Mouse (Mus musculus): Measurements from ENCODE around the gene Ptprn. TPM values are rescaled to one million over a fixed set of nuclear protein-coding genes. Genes with fewer than 3 reads are reported as not detected.

The Ptprn gene
- total RNA-seq, 1 experiment = 8.9 TPM

DNA sequence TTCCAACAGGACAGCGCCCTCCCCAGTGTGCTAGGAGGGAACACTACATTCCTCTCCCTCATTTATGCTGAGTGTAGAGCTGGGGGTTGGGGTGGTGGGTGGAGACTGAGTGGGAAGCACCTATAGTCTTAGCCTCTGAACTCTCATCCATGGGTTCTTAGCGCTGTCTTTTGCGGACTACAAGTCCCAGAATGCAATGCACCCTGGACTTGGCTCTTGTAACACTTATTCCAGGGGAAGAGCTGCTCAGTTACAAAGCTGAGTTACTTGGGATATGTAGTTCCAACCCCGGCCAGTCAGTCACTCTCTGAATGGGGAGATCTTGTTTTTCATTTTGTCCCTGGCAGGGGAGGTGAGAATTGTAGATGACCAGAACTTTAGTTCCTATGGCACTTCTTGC is 19.5 kb downstream of the Ptprn start:
- Histone ChIP-seq H3K27ac (ENCODE audit: insufficient read depth, low read depth, low read length, poor library complexity, severe bottlenecking) (no peak overlapping the region), H3K9ac (ENCODE audit: insufficient read depth, low read depth, low read length, poor library complexity, severe bottlenecking) (no peak overlapping the region), H3K4me1 (ENCODE audit: control insufficient read depth in 2 of 2, insufficient read depth in 2 of 2, low read length in 2 of 2, poor library complexity in 1 of 2) (peaks cover 0 to 23% of the 10 kb centered on the region in 2 experiments; a peak in 2 of 4 replicates), H3K36me3 (ENCODE audit: control insufficient read depth, insufficient read depth, low read length, poor library complexity, severe bottlenecking) (peaks cover 9% of the 10 kb centered on the region), H3K4me3 (ENCODE audit: insufficient read depth in 1 of 2, low read depth in 1 of 2, low read length in 2 of 2, poor library complexity in 1 of 2, severe bottlenecking in 1 of 2) (no peak overlapping the region), H3K9me3 (ENCODE audit: control insufficient read depth, insufficient read depth, low read depth, low read length) (no peaks in the 10 kb centered on the region)
- in situ Hi-C loops (cut with MboI; ENCODE audit: low sequenced_read_pairs in 2 of 2, unreplicated experiment in 2 of 2) = no loop called here
- peak; percentile 97 for TF ChIP-seq HCFC1 (IDR thresholded peaks at IDR 0.05; ENCODE audit: borderline replicate concordance, insufficient read depth, low read length)
- TF ChIP-seq ZC3H11A (IDR thresholded peaks at IDR 0.05; ENCODE audit: borderline replicate concordance, low read depth, low read length) = no peak
- TF ChIP-seq MAFK (IDR thresholded peaks at IDR 0.05; ENCODE audit: insufficient read depth, low read depth, low read length) = 0 out of 2 replicates have a peak, but pooled peaks have one; percentile 14
- peak; percentile 81 for DNase-seq (ENCODE audit: low read depth, low spot score)

DNA sequence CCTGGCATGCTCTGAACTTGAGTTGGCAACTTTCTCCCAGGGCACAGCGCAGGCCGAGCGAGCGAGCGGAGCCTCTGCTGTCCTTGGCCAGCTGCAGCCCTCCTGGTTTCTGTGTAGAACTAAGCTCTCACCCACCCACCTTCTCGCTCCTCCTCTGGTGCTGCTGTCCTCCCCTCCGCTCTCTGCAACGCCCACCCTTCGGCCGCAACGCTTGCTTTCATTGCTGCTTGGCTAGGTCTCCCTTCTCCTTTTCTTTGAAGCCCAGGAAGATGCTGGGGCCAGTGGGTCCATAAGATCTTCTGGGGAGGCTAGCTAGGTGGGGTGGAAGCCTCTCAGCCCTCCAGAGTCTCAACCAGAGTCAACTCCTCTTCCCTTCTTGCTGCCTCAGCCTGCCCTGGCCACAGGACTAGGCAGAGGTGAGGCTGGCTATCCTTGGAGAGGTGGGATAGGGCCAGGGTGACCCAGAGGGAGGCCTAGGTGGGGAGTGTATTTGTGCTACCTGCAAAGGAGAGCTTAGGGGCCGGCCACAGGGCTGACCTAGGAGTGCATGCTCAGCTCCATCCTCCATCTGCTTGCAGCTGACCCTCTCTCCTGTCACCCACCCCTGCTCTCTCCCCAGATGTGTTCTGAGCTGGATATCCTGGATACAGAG is 20.0 kb downstream of the Ptprn start:
- peaks cover 0 to 26% of the 10 kb centered on the region in 2 experiments; a peak in 2 of 4 replicates for H3K4me1 ChIP-seq (ENCODE audit: control insufficient read depth in 2 of 2, insufficient read depth in 2 of 2, low read length in 2 of 2, poor library complexity in 1 of 2)
- peaks cover 11% of the 10 kb centered on the region for H3K36me3 ChIP-seq (ENCODE audit: control insufficient read depth, insufficient read depth, low read length, poor library complexity, severe bottlenecking)
- in situ Hi-C loops (cut with MboI; ENCODE audit: low sequenced_read_pairs in 2 of 2, unreplicated experiment in 2 of 2) = no loop called here
- TF ChIP-seq MAFK (IDR thresholded peaks at IDR 0.05; ENCODE audit: insufficient read depth, low read depth, low read length) (no peak), CHD2 (IDR thresholded peaks at IDR 0.05; ENCODE audit: low read depth, low read length) (no peak), ZC3H11A (IDR thresholded peaks at IDR 0.05; ENCODE audit: borderline replicate concordance, low read depth, low read length) (no peak), ZNF384 (IDR thresholded peaks at IDR 0.05; ENCODE audit: low read depth, low read length) (no peak), HCFC1 (IDR thresholded peaks at IDR 0.05; ENCODE audit: borderline replicate concordance, insufficient read depth, low read length) (no peak)
- H3K4me3 ChIP-seq (ENCODE audit: insufficient read depth in 1 of 2, low read depth in 1 of 2, low read length in 2 of 2, poor library complexity in 1 of 2, severe bottlenecking in 1 of 2) = no peak overlapping the region
- H3K9me3 ChIP-seq (ENCODE audit: control insufficient read depth, insufficient read depth, low read depth, low read length) = no peaks in the 10 kb centered on the region
- no peak for DNase-seq (ENCODE audit: low read depth, low spot score)
- H3K27ac ChIP-seq (ENCODE audit: insufficient read depth, low read depth, low read length, poor library complexity, severe bottlenecking) = no peak overlapping the region
- H3K9ac ChIP-seq (ENCODE audit: insufficient read depth, low read depth, low read length, poor library complexity, severe bottlenecking) = no peak overlapping the region

DNA sequence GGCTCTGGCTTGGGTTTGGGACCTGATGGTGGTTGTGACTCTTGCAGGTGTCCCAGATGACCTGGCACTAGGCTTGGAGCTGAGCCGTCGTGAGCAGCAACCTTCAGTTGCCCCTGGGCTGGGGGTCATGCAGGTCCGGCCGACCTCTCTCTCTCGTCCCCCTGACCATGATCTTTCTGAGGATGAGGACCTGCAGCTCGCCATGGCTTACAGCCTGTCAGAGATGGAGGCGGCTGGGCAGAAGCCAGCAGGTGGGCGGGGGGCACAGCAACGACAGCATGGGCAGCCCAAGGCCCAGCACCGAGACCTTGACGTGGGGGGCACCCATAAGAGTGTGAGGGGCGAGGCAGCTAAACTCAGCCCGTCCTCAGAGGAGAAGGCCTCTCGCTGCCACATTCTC is 20.9 kb downstream of the Ptprn start:
- no peak for TF ChIP-seq CHD2 (IDR thresholded peaks at IDR 0.05; ENCODE audit: low read depth, low read length)
- no peak for TF ChIP-seq ZNF384 (IDR thresholded peaks at IDR 0.05; ENCODE audit: low read depth, low read length)
- no peak for TF ChIP-seq HCFC1 (IDR thresholded peaks at IDR 0.05; ENCODE audit: borderline replicate concordance, insufficient read depth, low read length)
- TF ChIP-seq ZC3H11A (IDR thresholded peaks at IDR 0.05; ENCODE audit: borderline replicate concordance, low read depth, low read length) = no peak
- TF ChIP-seq MAFK (IDR thresholded peaks at IDR 0.05; ENCODE audit: insufficient read depth, low read depth, low read length) = no peak
- H3K9ac ChIP-seq (ENCODE audit: insufficient read depth, low read depth, low read length, poor library complexity, severe bottlenecking) = no peak overlapping the region
- no peaks in the 10 kb centered on the region for H3K9me3 ChIP-seq (ENCODE audit: control insufficient read depth, insufficient read depth, low read depth, low read length)
- in situ Hi-C loops (cut with MboI; ENCODE audit: low sequenced_read_pairs in 2 of 2, unreplicated experiment in 2 of 2) = no loop called here
- H3K4me1 ChIP-seq (ENCODE audit: control insufficient read depth in 2 of 2, insufficient read depth in 2 of 2, low read length in 2 of 2, poor library complexity in 1 of 2) = peaks cover 0 to 28% of the 10 kb centered on the region in 2 experiments; a peak in 2 of 4 replicates
- H3K27ac ChIP-seq (ENCODE audit: insufficient read depth, low read depth, low read length, poor library complexity, severe bottlenecking) = no peak overlapping the region
- H3K4me3 ChIP-seq (ENCODE audit: insufficient read depth in 1 of 2, low read depth in 1 of 2, low read length in 2 of 2, poor library complexity in 1 of 2, severe bottlenecking in 1 of 2) = no peak overlapping the region
- no peak for DNase-seq (ENCODE audit: low read depth, low spot score)
- H3K36me3 ChIP-seq (ENCODE audit: control insufficient read depth, insufficient read depth, low read length, poor library complexity, severe bottlenecking) = peaks cover 11% of the 10 kb centered on the region

DNA sequence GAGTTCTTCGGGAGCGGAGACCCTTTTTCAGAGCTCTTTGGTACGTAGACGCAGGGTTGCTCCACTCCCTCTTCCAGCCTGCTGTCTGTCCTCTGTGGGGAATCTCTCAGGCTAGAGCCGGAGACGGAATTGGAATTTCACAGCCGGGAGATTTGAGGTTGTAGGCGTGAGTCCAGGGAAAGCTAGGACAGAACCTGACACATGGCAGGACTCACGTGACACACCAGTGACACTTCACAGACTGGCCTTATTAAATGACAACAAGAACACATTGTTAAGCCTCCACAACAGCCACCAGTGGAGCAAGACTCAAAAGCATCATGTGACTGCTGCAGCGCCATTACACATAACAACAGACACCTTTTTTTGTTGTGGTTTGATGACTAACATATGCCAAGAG is 24.7 kb downstream of the Ptprn start:
- Histone ChIP-seq H3K9ac (ENCODE audit: insufficient read depth, low read depth, low read length, poor library complexity, severe bottlenecking) (no peak overlapping the region; the same call in 1 of the 2 replicates), H3K27ac (ENCODE audit: insufficient read depth, low read depth, low read length, poor library complexity, severe bottlenecking) (no peak overlapping the region), H3K9me3 (ENCODE audit: control insufficient read depth, insufficient read depth, low read depth, low read length) (no peaks in the 10 kb centered on the region), H3K4me1 (ENCODE audit: control insufficient read depth in 2 of 2, insufficient read depth in 2 of 2, low read length in 2 of 2, poor library complexity in 1 of 2) (peaks cover 2 to 13% of the 10 kb centered on the region in 2 experiments; a peak in 2 of 4 replicates), H3K36me3 (ENCODE audit: control insufficient read depth, insufficient read depth, low read length, poor library complexity, severe bottlenecking) (peaks cover 11% of the 10 kb centered on the region), H3K4me3 (ENCODE audit: insufficient read depth in 1 of 2, low read depth in 1 of 2, low read length in 2 of 2, poor library complexity in 1 of 2, severe bottlenecking in 1 of 2) (no peak overlapping the region)
- in situ Hi-C loops (cut with MboI; ENCODE audit: low sequenced_read_pairs in 2 of 2, unreplicated experiment in 2 of 2) = no loop called here
- DNase-seq (ENCODE audit: low read depth, low spot score) = no peak
- no peak for TF ChIP-seq ZC3H11A (IDR thresholded peaks at IDR 0.05; ENCODE audit: borderline replicate concordance, low read depth, low read length)
- TF ChIP-seq CHD2 (IDR thresholded peaks at IDR 0.05; ENCODE audit: low read depth, low read length) = no peak
- TF ChIP-seq ZNF384 (IDR thresholded peaks at IDR 0.05; ENCODE audit: low read depth, low read length) = no peak
- TF ChIP-seq MAFK (IDR thresholded peaks at IDR 0.05; ENCODE audit: insufficient read depth, low read depth, low read length) = no peak
